8 mouse cellular contexts compared by ENCODE assay signal in genomic region chr1:93444405-93445110, GRCm38 (mm10). TPM values are rescaled to one million over a fixed set of nuclear protein-coding genes. Genes with fewer than 3 reads are reported as not detected.
DNase-seq lines count a peak whose midpoint lies in the region; ATAC-seq lines count a peak whose summit lies in the region.

No protein-coding gene starts in this region.

- no peaks in the 10 kb centered on the region for H3K9me3 ChIP-seq in embryonic facial prominence, embryonic 14.5 days (ENCODE audit: control insufficient read depth, low read length)

- peaks cover 17% of the 10 kb centered on the region for H3K4me1 ChIP-seq in embryonic facial prominence, embryonic 14.5 days (ENCODE audit: control insufficient read depth, insufficient read depth, low read length)

- H3K27me3 ChIP-seq in embryonic facial prominence, embryonic 14.5 days (replicated peaks; ENCODE audit: control insufficient read depth, insufficient read depth, low read length) = no peaks in the 10 kb centered on the region
- no peaks in the 10 kb centered on the region for H3K27me3 ChIP-seq in splenic B cell, adult 2 months (ENCODE audit: control insufficient read depth, insufficient read depth, low read length, poor library complexity, severe bottlenecking)

- peak overlapping the region; percentile 96 for H3K4me3 ChIP-seq in embryonic facial prominence, embryonic 14.5 days (ENCODE audit: low read depth, low read length)

- WGBS in embryonic facial prominence, embryonic 14.5 days = 3% methylated on average over 18 of the region's 18 CpGs

- H3K9ac ChIP-seq in embryonic facial prominence, embryonic 14.5 days (ENCODE audit: low read depth, low read length) = peak overlapping the region; percentile 88

- DNase-seq in 416B (ENCODE audit: low read depth) (peak; percentile 77), liver (peak; percentile 82)
- peak; percentile 45 to 84 for DNase-seq in adrenal gland, postnatal 4 days (ENCODE audit: low spot score in 2 of 2)
- DNase-seq in embryonic facial prominence, embryonic 14.5 days (ENCODE audit: low spot score) = peak; percentile 86
- peak; percentile 81 for DNase-seq in heart, adult 8-10 months (ENCODE audit: low spot score)
- peak; percentile 87 to 89 for DNase-seq in kidney, adult 8-10 months
- peak; percentile 18 to 41 for DNase-seq in monocyte, adult 2 months (ENCODE audit: low read depth in 1 of 2, low spot score in 2 of 2)
- peak; percentile 63 for DNase-seq in splenic B cell, adult 2 months (ENCODE audit: low read depth, low spot score)

- H3K27ac ChIP-seq in embryonic facial prominence, embryonic 14.5 days (replicated peaks; ENCODE audit: low read depth, low read length) = peak overlapping the region; percentile 96

- peaks cover 28% of the 10 kb centered on the region for H3K36me3 ChIP-seq in embryonic facial prominence, embryonic 14.5 days (ENCODE audit: control insufficient read depth, insufficient read depth, low read length)
- peaks cover 5% of the 10 kb centered on the region; the same call in 1 of the 2 replicates for H3K36me3 ChIP-seq in splenic B cell, adult 2 months (ENCODE audit: control insufficient read depth, insufficient read depth, low read length, poor library complexity, severe bottlenecking)

- H3K4me2 ChIP-seq in embryonic facial prominence, embryonic 14.5 days (ENCODE audit: low read depth, low read length) = peak overlapping the region; percentile 61

- peak; percentile 84 for ATAC-seq in embryonic facial prominence, embryonic 14.5 days (ENCODE audit: low read depth)

RNA-seq across cellular contexts. Expression of gene Hdlbp, which starts 34.1 kb away (rescaled TPM):
- 100 to 1,000 TPM; 306 to 308 TPM for total RNA-seq in adrenal gland, postnatal 4 days (2021)
- polyA plus RNA-seq in embryonic facial prominence, embryonic 14.5 days (2014; fragmentation: Nextera tagmentation; extraction: Ambion mirVana) = 188 and 194 TPM in 2 replicates
- 100 to 1,000 TPM; 558 to 656 (median 619) TPM for total RNA-seq in heart, adult 8-10 months (2022)

Comparison
In these comparisons a context has a peak if more than half of its experiments do, and no peak if none do; other contexts are left out.
1. Peak in every context shown above with its lines: DNase-seq, ATAC-seq, H3K4me3 ChIP-seq and H3K27ac ChIP-seq.
2. DNase-seq: peak in every context shown above with its lines; median percentile 88 in kidney, adult 8-10 months; 86 in embryonic facial prominence, embryonic 14.5 days; 82 in liver; 81 in heart, adult 8-10 months; 77 in 416B; 64 in adrenal gland, postnatal 4 days; 63 in splenic B cell, adult 2 months; 30 in monocyte, adult 2 months.